Mouse (Mus musculus) heart, embryonic 10.5 days (tissue): ENCODE measurements at regions not wholly inside any gene's neighbourhood (a gene's known extent, or its start where the extent isn't known, plus 50 kb on each side); places are given as distances from the start of the nearest gene placed in this dataset.
A peak's percentile ranks its signal among the peaks of the same experiment; 100 is the strongest.

Source experiments
- DNase-seq: peaks from one replicate; pipeline ENCODE4 v3.0.0-alpha.2; 2017; ENCODE audit warnings: low spot score
- H3K27ac ChIP-seq: fragments of 300-500 bp; sonication (generic); 2 replicates; pipeline ENCODE4 v1.5.1; 2016; ENCODE audit warnings: mild to moderate bottlenecking
- H3K27me3 ChIP-seq: fragments of 300-500 bp; sonication (generic); 2 replicates; pipeline ENCODE4 v1.6.1; 2016; ENCODE audit warnings: mild to moderate bottlenecking; ENCODE audit not compliant: poor library complexity, insufficient read depth, severe bottlenecking
- H3K36me3 ChIP-seq: fragments of 300-500 bp; sonication (generic); 2 replicates; pipeline ENCODE4 v1.6.1; 2016; ENCODE audit warnings: mild to moderate bottlenecking, moderate library complexity
- H3K4me1 ChIP-seq: fragments of 300-500 bp; sonication (generic); 2 replicates; pipeline ENCODE4 v1.6.1; 2016; ENCODE audit warnings: mild to moderate bottlenecking
- H3K4me3 ChIP-seq: fragments of 300-500 bp; sonication (generic); 2 replicates; pipeline ENCODE4 v1.5.1; 2016; ENCODE audit warnings: mild to moderate bottlenecking, moderate library complexity
- H3K9me3 ChIP-seq: fragments of 300-500 bp; sonication (generic); 2 replicates; pipeline ENCODE4 v1.6.1; 2016; ENCODE audit warnings: mild to moderate bottlenecking, moderate library complexity
- WGBS: fragments of 180-500 bp; shearing (Covaris S2); methylation state at CpG from one replicate; pipeline ENCODE4 v1.1.7; 2016; 5-methylcytosine and 5-hydroxymethylcytosine counted together

GRCm38 (mm10) chr11:24569655-24570054 is 491.8 kb downstream of the Bcl11a start:
- H3K9me3 ChIP-seq = no peaks in the 10 kb centered on the region
- no peak overlapping the region for H3K27ac ChIP-seq
- H3K27me3 ChIP-seq = no peaks in the 10 kb centered on the region
- no peaks in the 10 kb centered on the region for H3K36me3 ChIP-seq
- DNase-seq = no peak
- no peak overlapping the region for H3K4me3 ChIP-seq
- H3K4me1 ChIP-seq = 0 out of 2 replicates have a peak, but pooled peaks cover 3% of the 10 kb centered on the region

- no peaks in the 10 kb centered on the region for H3K36me3 ChIP-seq
- no peaks in the 10 kb centered on the region for H3K9me3 ChIP-seq
- peak; percentile 81 for DNase-seq
- H3K27me3 ChIP-seq = no peaks in the 10 kb centered on the region
- 27% methylated on average over 5 of the region's 5 CpGs for WGBS
- H3K27ac ChIP-seq = no peak overlapping the region
- 0 out of 2 replicates have a peak overlapping the region, but pooled peaks have one; percentile 4 for H3K4me3 ChIP-seq
- H3K4me1 ChIP-seq = peaks cover 8% of the 10 kb centered on the region; the same call in 1 of the 2 replicates
Measured at GRCm38 (mm10) chr11:24613529-24613928, 535.7 kb downstream of the Bcl11a start.

- no peaks in the 10 kb centered on the region for H3K9me3 ChIP-seq
- H3K27me3 ChIP-seq = no peaks in the 10 kb centered on the region
- WGBS = 85% methylated on average over 1 of the region's 1 CpGs
- H3K4me1 ChIP-seq = peaks cover 8% of the 10 kb centered on the region; the same call in 1 of the 2 replicates
- no peak overlapping the region for H3K4me3 ChIP-seq
- H3K36me3 ChIP-seq = no peaks in the 10 kb centered on the region
- DNase-seq = no peak
- no peak overlapping the region for H3K27ac ChIP-seq
Measured at GRCm38 (mm10) chr11:24615436-24615835, 537.6 kb downstream of the Bcl11a start.

- Histone ChIP-seq H3K27me3 (no peaks in the 10 kb centered on the region), H3K36me3 (no peaks in the 10 kb centered on the region), H3K4me1 (peaks cover 8% of the 10 kb centered on the region; the same call in 1 of the 2 replicates), H3K4me3 (no peak overlapping the region), H3K9me3 (no peaks in the 10 kb centered on the region), H3K27ac (no peak overlapping the region)
- 80% methylated on average over 2 of the region's 2 CpGs for WGBS
- DNase-seq = no peak
Measured at GRCm38 (mm10) chr11:24618586-24618985, 540.7 kb downstream of the Bcl11a start.

GRCm38 (mm10) chr11:24619021-24619420 is 541.2 kb downstream of the Bcl11a start:
- Histone ChIP-seq H3K9me3 (no peaks in the 10 kb centered on the region), H3K4me1 (peaks cover 4% of the 10 kb centered on the region; the same call in 1 of the 2 replicates), H3K4me3 (no peak overlapping the region), H3K36me3 (no peaks in the 10 kb centered on the region), H3K27me3 (no peaks in the 10 kb centered on the region), H3K27ac (no peak overlapping the region)
- DNase-seq = no peak
- WGBS = 74% methylated on average over 4 of the region's 4 CpGs

- H3K27me3 ChIP-seq = no peaks in the 10 kb centered on the region; the same call in 1 of the 2 replicates
- WGBS = 63% methylated on average over 5 of the region's 5 CpGs
- no peak overlapping the region for H3K27ac ChIP-seq
- no peaks in the 10 kb centered on the region for H3K4me1 ChIP-seq
- H3K9me3 ChIP-seq = no peaks in the 10 kb centered on the region
- H3K4me3 ChIP-seq = no peak overlapping the region
- no peaks in the 10 kb centered on the region for H3K36me3 ChIP-seq
- DNase-seq = no peak
Measured at GRCm38 (mm10) chr11:24628619-24629018, 550.8 kb downstream of the Bcl11a start.

- no peak overlapping the region for H3K4me3 ChIP-seq
- DNase-seq = no peak
- H3K4me1 ChIP-seq = no peaks in the 10 kb centered on the region
- no peaks in the 10 kb centered on the region for H3K9me3 ChIP-seq
- H3K36me3 ChIP-seq = no peaks in the 10 kb centered on the region
- WGBS = 47% methylated on average over 4 of the region's 4 CpGs
- no peak overlapping the region for H3K27ac ChIP-seq
- H3K27me3 ChIP-seq = no peaks in the 10 kb centered on the region; the same call in 1 of the 2 replicates
Measured at GRCm38 (mm10) chr11:24629431-24629830, 551.6 kb downstream of the Bcl11a start.

- Histone ChIP-seq H3K4me1 (no peaks in the 10 kb centered on the region), H3K27ac (no peak overlapping the region), H3K9me3 (no peaks in the 10 kb centered on the region), H3K36me3 (no peaks in the 10 kb centered on the region), H3K4me3 (no peak overlapping the region), H3K27me3 (no peaks in the 10 kb centered on the region; the same call in 1 of the 2 replicates)
- no peak for DNase-seq
- WGBS = 32% methylated on average over 1 of the region's 1 CpGs
Measured at GRCm38 (mm10) chr11:24630403-24630900, 552.6 kb downstream of the Bcl11a start.

GRCm38 (mm10) chr11:24631651-24632050 is 553.8 kb downstream of the Bcl11a start:
- Histone ChIP-seq H3K4me3 (no peak overlapping the region), H3K27ac (no peak overlapping the region), H3K9me3 (no peaks in the 10 kb centered on the region), H3K36me3 (no peaks in the 10 kb centered on the region), H3K27me3 (no peaks in the 10 kb centered on the region; the same call in 1 of the 2 replicates), H3K4me1 (no peaks in the 10 kb centered on the region)
- DNase-seq = no peak
- WGBS = 84% methylated on average over 2 of the region's 2 CpGs

- 87% methylated on average over 4 of the region's 4 CpGs for WGBS
- no peak overlapping the region for H3K4me3 ChIP-seq
Measured at GRCm38 (mm10) chr11:24636716-24637115, 558.9 kb downstream of the Bcl11a start.

GRCm38 (mm10) chr11:24643439-24644109 is 565.7 kb downstream of the Bcl11a start:
- no peaks in the 10 kb centered on the region for H3K4me1 ChIP-seq
- no peaks in the 10 kb centered on the region for H3K36me3 ChIP-seq
- DNase-seq = no peak
- H3K27me3 ChIP-seq = no peaks in the 10 kb centered on the region
- 75% methylated on average over 11 of the region's 11 CpGs for WGBS
- H3K4me3 ChIP-seq = no peak overlapping the region
- H3K27ac ChIP-seq = no peak overlapping the region
- H3K9me3 ChIP-seq = no peaks in the 10 kb centered on the region

More at GRCm38 (mm10) chr11:24636716-24637115, 558.9 kb downstream of the Bcl11a start:
- Histone ChIP-seq H3K4me1 (no peaks in the 10 kb centered on the region), H3K27me3 (no peaks in the 10 kb centered on the region), H3K9me3 (no peaks in the 10 kb centered on the region), H3K36me3 (no peaks in the 10 kb centered on the region), H3K27ac (no peak overlapping the region)
- no peak for DNase-seq

- WGBS = 74% methylated on average over 3 of the region's 3 CpGs
- H3K36me3 ChIP-seq = no peaks in the 10 kb centered on the region
Measured at GRCm38 (mm10) chr11:24652852-24653251, 575.0 kb downstream of the Bcl11a start.

GRCm38 (mm10) chr11:24664082-24664481 is 586.2 kb downstream of the Bcl11a start:
- no peaks in the 10 kb centered on the region for H3K9me3 ChIP-seq
- no peaks in the 10 kb centered on the region for H3K36me3 ChIP-seq
- no peaks in the 10 kb centered on the region for H3K27me3 ChIP-seq
- H3K4me3 ChIP-seq = no peak overlapping the region
- no peaks in the 10 kb centered on the region for H3K4me1 ChIP-seq
- no peak for DNase-seq
- no peak overlapping the region for H3K27ac ChIP-seq
- WGBS = 88% methylated on average over 4 of the region's 4 CpGs

More at GRCm38 (mm10) chr11:24652852-24653251, 575.0 kb downstream of the Bcl11a start:
- Histone ChIP-seq H3K27me3 (no peaks in the 10 kb centered on the region), H3K9me3 (no peaks in the 10 kb centered on the region), H3K4me3 (no peak overlapping the region), H3K4me1 (no peaks in the 10 kb centered on the region), H3K27ac (no peak overlapping the region)
- DNase-seq = no peak
